Mouse (Mus musculus) testis, adult 2 months (tissue): ENCODE data around the gene Camp. TPM values are rescaled to one million over a fixed set of nuclear protein-coding genes. Genes with fewer than 3 reads are reported as not detected.
A peak's percentile ranks its signal among the peaks of the same experiment; 100 is the strongest.

Experiments used
- H3K27ac ChIP-seq: fragments of 200-500 bp; 2 replicates; pipeline ENCODE4 v1.5.1; 2012; ENCODE audit warnings: low read depth, low read length; ENCODE audit not compliant: control insufficient read depth, insufficient read depth
- H3K27me3 ChIP-seq: fragments of 200-500 bp; 2 replicates; pipeline ENCODE4 v1.6.1; 2012; ENCODE audit warnings: mild to moderate bottlenecking, low read length, moderate library complexity; ENCODE audit not compliant: control insufficient read depth, insufficient read depth
- H3K36me3 ChIP-seq: fragments of 200-500 bp; 2 replicates; pipeline ENCODE4 v1.6.1; 2012; ENCODE audit warnings: mild to moderate bottlenecking, low read length; ENCODE audit not compliant: control insufficient read depth, insufficient read depth
- H3K4me1 ChIP-seq: fragments of 200-500 bp; 2 replicates; pipeline ENCODE4 v1.6.1; 2012; ENCODE audit warnings: low read length; ENCODE audit not compliant: control insufficient read depth, insufficient read depth
- H3K4me3 ChIP-seq: fragments of 200-500 bp; 2 replicates; pipeline ENCODE4 v1.5.1; 2012; ENCODE audit warnings: low read depth, mild to moderate bottlenecking, low read length, moderate library complexity, mixed read lengths; ENCODE audit not compliant: control insufficient read depth
- CTCF ChIP-seq: fragments of 200-500 bp; IDR thresholded peaks from 2 replicates; pipeline ENCODE4 v1.5.1; 2012; ENCODE audit warnings: low read depth, mild to moderate bottlenecking, inconsistent platforms, low read length, moderate library complexity; ENCODE audit not compliant: control insufficient read depth, insufficient read depth, insufficient replicate concordance
- POLR2A ChIP-seq: fragments of 200-500 bp; IDR thresholded peaks from 2 replicates; pipeline ENCODE4 v1.6.1; 2012; ENCODE audit warnings: low read depth, mild to moderate bottlenecking, inconsistent platforms, low read length, moderate library complexity; ENCODE audit not compliant: control insufficient read depth
- polyA plus RNA-seq: library from polyadenylated mRNA; depleted of rRNA; stranded (reverse); fragments of >200 nt; gene quantifications from 2 replicates; pipeline ENCODE4 v1.2.3, GENCODE M21; 2012; rRNA removed

Camp gene
- polyA plus RNA-seq, result not detected in 2 replicates

GRCm38 (mm10) chr9:109849312-109849758 lies at the start of gene Camp:
TSS of gene Camp (minus strand) at chr9:109849617.
- Histone ChIP-seq H3K27me3 (no peaks in the 10 kb centered on the region), H3K27ac (no peak within 1 kb of the TSS)
- TF ChIP-seq POLR2A (no peak), CTCF (no peak)

GRCm38 (mm10) chr9:109898027-109898426 lies 48.6 kb upstream of the Camp start:
- Histone ChIP-seq H3K4me1 (peaks cover 8% of the 10 kb centered on the region), H3K36me3 (no peaks in the 10 kb centered on the region), H3K27me3 (no peaks in the 10 kb centered on the region), H3K27ac (no peak overlapping the region), H3K4me3 (no peak overlapping the region)
- no peak for TF ChIP-seq POLR2A
- no peak for TF ChIP-seq CTCF

More at GRCm38 (mm10) chr9:109849312-109849758, at the start of gene Camp:
- no peak within 1 kb of the TSS for H3K4me3 ChIP-seq
- peaks cover 4% of the 10 kb centered on the region for H3K4me1 ChIP-seq
- no peaks in the 10 kb centered on the region for H3K36me3 ChIP-seq

- Histone ChIP-seq H3K27me3 (no peaks in the 10 kb centered on the region), H3K4me3 (no peak overlapping the region), H3K27ac (no peak overlapping the region), H3K36me3 (no peaks in the 10 kb centered on the region; the same call in 1 of the 2 replicates), H3K4me1 (peaks cover 8% of the 10 kb centered on the region)
- TF ChIP-seq POLR2A, result no peak
- TF ChIP-seq CTCF, result no peak
These were observed 47.1 kb upstream of the Camp start for GRCm38 (mm10) chr9:109896253-109897150.

DNA sequence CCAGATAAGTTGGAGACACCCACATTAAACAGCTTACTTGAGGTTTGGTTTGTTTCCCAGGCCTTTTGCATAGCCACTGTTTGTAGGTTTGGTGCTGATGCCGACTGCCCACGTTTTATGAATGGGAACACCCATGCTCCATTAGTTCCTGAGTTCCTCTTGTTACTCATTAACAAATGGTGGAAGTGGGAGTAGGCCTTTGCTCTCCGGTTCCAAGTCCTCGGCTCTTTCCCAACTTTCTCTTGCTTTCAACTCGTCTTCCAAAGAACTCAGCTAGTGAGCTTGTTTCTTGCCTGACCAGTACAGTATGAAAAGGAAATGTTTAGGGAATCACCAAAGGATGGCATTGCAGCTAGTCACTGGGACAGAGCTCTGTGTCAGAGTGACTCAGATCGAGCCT lies 46.2 kb upstream of the Camp start:
- H3K27ac ChIP-seq, result no peak overlapping the region
- no peaks in the 10 kb centered on the region; the same call in 1 of the 2 replicates for H3K36me3 ChIP-seq

DNA sequence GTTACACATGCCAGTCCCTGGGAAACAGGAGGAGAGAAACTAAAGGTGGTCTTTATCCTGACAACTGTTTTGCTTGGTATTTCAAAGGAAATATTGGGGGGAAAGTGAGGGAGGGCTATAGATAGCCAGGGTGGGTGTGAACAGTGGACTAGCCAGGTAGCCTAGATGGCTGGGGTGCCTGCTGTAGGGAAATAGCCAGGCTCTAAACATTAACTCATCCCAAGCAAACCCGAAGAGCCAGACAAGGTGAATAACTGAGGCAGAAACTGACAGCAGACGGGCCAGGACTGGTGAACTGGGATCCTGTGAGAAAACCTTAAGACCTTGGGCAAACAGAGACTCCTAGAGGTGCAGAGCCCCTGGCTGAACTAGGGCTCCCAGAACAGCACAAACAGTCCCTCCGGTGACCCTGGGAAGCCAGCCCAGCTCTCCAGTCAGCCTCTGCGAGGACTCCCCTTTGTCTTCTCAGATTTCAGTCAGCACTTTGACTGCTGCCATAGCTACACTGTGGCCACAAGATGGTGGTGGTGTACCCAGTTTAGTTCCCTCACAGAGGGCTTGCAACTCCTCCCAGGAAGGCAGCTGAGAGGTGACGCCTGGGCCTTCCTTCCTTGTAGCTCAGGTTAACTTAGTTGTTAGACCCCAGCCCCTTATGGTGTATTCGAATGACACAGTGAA lies 45.1 kb upstream of the Camp start:
- H3K4me1 ChIP-seq, result peaks cover 5% of the 10 kb centered on the region
- no peaks in the 10 kb centered on the region for H3K27me3 ChIP-seq
- H3K36me3 ChIP-seq, result no peaks in the 10 kb centered on the region; the same call in none of the 2 replicates
- TF ChIP-seq CTCF, result peak; percentile 59; the same call in 1 of the 2 replicates
- no peak for TF ChIP-seq POLR2A
- H3K4me3 ChIP-seq, result no peak overlapping the region
- no peak overlapping the region for H3K27ac ChIP-seq

More for the DNA sequence above, 46.2 kb upstream of the Camp start:
- Histone ChIP-seq H3K4me3 (no peak overlapping the region), H3K27me3 (no peaks in the 10 kb centered on the region), H3K4me1 (peaks cover 7% of the 10 kb centered on the region)
- TF ChIP-seq POLR2A (no peak), CTCF (no peak)

DNA sequence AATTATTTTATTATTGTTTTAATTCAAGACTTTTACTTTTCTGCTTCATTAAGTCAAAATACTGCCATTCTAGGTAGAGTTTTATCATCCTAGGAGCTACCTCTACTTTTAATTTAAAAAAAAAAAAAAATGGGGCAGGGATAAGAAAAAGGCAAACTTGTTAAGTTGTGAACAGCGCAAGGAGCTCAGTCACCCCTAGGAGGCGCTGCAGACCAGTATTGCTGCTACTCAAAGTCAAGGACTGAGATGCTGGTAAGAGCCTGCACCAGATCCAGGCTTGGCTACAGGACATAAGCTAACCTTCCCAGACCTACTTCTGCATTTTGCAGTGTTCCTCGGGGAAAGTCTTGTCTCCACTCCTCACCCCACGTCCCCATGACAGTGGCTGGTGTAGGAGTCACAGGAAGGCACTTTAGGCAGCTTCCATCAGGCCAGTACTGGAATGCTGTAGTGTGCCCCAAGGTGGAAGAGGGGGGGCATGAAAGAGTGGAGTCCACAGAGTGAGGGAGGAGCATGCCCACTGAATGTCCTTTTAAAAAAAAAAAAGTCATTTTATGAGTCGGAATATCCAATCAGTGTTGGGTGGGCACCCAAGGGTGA lies 43.3 kb upstream of the Camp start:
- H3K4me1 ChIP-seq, result no peaks in the 10 kb centered on the region; the same call in 1 of the 2 replicates
- H3K4me3 ChIP-seq, result no peak overlapping the region
- H3K36me3 ChIP-seq, result no peaks in the 10 kb centered on the region; the same call in none of the 2 replicates
- H3K27me3 ChIP-seq, result no peaks in the 10 kb centered on the region
- no peak overlapping the region for H3K27ac ChIP-seq
- TF ChIP-seq POLR2A, result no peak
- peak; percentile 75; the same call in 1 of the 2 replicates for TF ChIP-seq CTCF
